8 mouse cellular contexts compared by ENCODE assay signal in genomic region chr13:103919956-103920260, GRCm38 (mm10). TPM values are rescaled to one million over a fixed set of nuclear protein-coding genes. Genes with fewer than 3 reads are reported as not detected.
DNase-seq lines count a peak whose midpoint lies in the region; ATAC-seq and TF ChIP-seq lines count a peak whose summit lies in the region.

No protein-coding gene starts in this region.

- no peak for TF ChIP-seq EP300 in CH12.LX (IDR thresholded peaks at IDR 0.05; ENCODE audit: low read length)

- peaks cover 4% of the 10 kb centered on the region; the same call in 1 of the 2 replicates for H3K4me1 ChIP-seq in heart, embryonic 10.5 days
- peaks cover 5 to 54% of the 10 kb centered on the region in 2 experiments; a peak in 2 of 4 replicates for H3K4me1 ChIP-seq in CH12.LX (ENCODE audit: control insufficient read depth in 1 of 2, insufficient read depth in 2 of 2)
- peaks cover 25% of the 10 kb centered on the region for H3K4me1 ChIP-seq in limb, embryonic 14.5 days (ENCODE audit: control insufficient read depth, insufficient read depth, low read length)

- H3K36me3 ChIP-seq in heart, embryonic 10.5 days = no peaks in the 10 kb centered on the region
- peaks cover 0 to 5% of the 10 kb centered on the region in 2 experiments for H3K36me3 ChIP-seq in CH12.LX (replicated peaks in 1 of 2; ENCODE audit: control insufficient read depth in 1 of 2, insufficient read depth in 1 of 2, low read length in 1 of 2)
- H3K36me3 ChIP-seq in limb, embryonic 14.5 days (ENCODE audit: control insufficient read depth, insufficient read depth, low read length) = no peaks in the 10 kb centered on the region

- no peak for DNase-seq in heart, embryonic 10.5 days (ENCODE audit: low spot score)
- no peak for DNase-seq in heart, postnatal 36 days
- DNase-seq in CH12.LX (ENCODE audit: extremely low read depth) = no peak
- DNase-seq in limb, embryonic 14.5 days (ENCODE audit: low spot score) = no peak
- DNase-seq in yolk sac, embryonic 10.5 days (ENCODE audit: low spot score) = peak; percentile 59
- no peak for DNase-seq in B cell, adult 2 months
- DNase-seq in retina, embryonic 14.5 days (ENCODE audit: low spot score) = no peak

- intact Hi-C loops in heart, postnatal 36 days (cut with DNase I) = loop anchor here (2.0 to 5.0 kb wide), 3 partner anchors 117 to 187 kb away; partner anchors contain the start of genes Nln, Sgtb and Srek1

- H3K79me2 ChIP-seq in CH12.LX (replicated peaks; ENCODE audit: control insufficient read depth, extremely low read depth, insufficient read depth, poor library complexity, severe bottlenecking) = peaks cover 28% of the 10 kb centered on the region

- H3K9ac ChIP-seq in CH12.LX (ENCODE audit: insufficient read depth, low read depth) = peak overlapping the region; percentile 91
- H3K9ac ChIP-seq in limb, embryonic 14.5 days (ENCODE audit: low read depth, low read length, severe bottlenecking) = peak overlapping the region; percentile 100

- peak; percentile 39 for ATAC-seq in erythroblast, adult 5-6 weeks (replicated peaks; ENCODE audit: low FRiP score, poor library complexity, severe bottlenecking)
- no peak for ATAC-seq in limb, embryonic 14.5 days (ENCODE audit: low FRiP score, low read depth)

- TF ChIP-seq POLR2A in CH12.LX (IDR thresholded peaks at IDR 0.05; ENCODE audit: low read depth, low read length) = no peak
- TF ChIP-seq POLR2A in limb, embryonic 14.5 days (IDR thresholded peaks at IDR 0.05; ENCODE audit: borderline replicate concordance, extremely low read depth, insufficient read depth, insufficient read length) = no peak

- WGBS in heart, embryonic 10.5 days = under 1% methylated on average over 20 of the region's 20 CpGs
- WGBS in limb, embryonic 14.5 days = under 1% methylated on average over 20 of the region's 20 CpGs

- H3K9me3 ChIP-seq in heart, embryonic 10.5 days = no peaks in the 10 kb centered on the region
- no peaks in the 10 kb centered on the region for H3K9me3 ChIP-seq in CH12.LX (replicated peaks; ENCODE audit: low read length)
- H3K9me3 ChIP-seq in limb, embryonic 14.5 days (ENCODE audit: control insufficient read depth, low read length) = no peaks in the 10 kb centered on the region

- peak overlapping the region; percentile 100 for H3K27ac ChIP-seq in heart, embryonic 10.5 days
- peak overlapping the region; percentile 98 for H3K27ac ChIP-seq in CH12.LX (ENCODE audit: insufficient read depth, low read depth)
- peak overlapping the region; percentile 100 for H3K27ac ChIP-seq in limb, embryonic 14.5 days (replicated peaks; ENCODE audit: low read depth, low read length)

- TF ChIP-seq CTCF in CH12.LX (conservative IDR thresholded peaks at IDR 0.05 in 1 of 2, IDR thresholded peaks at IDR 0.05 in 1 of 2; ENCODE audit: low read depth in 2 of 2, low read length in 2 of 2) = no peak

- in situ Hi-C loops in CH12.LX (cut with MboI; ENCODE audit: low pct_ligation_motif_present, low pct_unique_long_range_greater_than_20kb, low sequenced_read_pairs) = no loop called here

- no peak overlapping the region for H3K4me2 ChIP-seq in CH12.LX (ENCODE audit: insufficient read depth, low read depth, poor library complexity, severe bottlenecking)
- H3K4me2 ChIP-seq in limb, embryonic 14.5 days (replicated peaks; ENCODE audit: low read depth, low read length, severe bottlenecking) = peak overlapping the region; percentile 77

- dilution Hi-C loops in CH12.LX (cut with MboI; ENCODE audit: extremely low pct_ligation_motif_present, extremely low pct_unique_long_range_greater_than_20kb, low sequenced_read_pairs) = no loop called here

- peak overlapping the region; percentile 90 for H3K4me3 ChIP-seq in heart, embryonic 10.5 days
- peak overlapping the region; percentile 79 to 98 (median 85) for H3K4me3 ChIP-seq in CH12.LX (replicated peaks in 1 of 3; ENCODE audit: low read depth in 2 of 3, low read length in 2 of 3, poor library complexity in 1 of 3)
- H3K4me3 ChIP-seq in limb, embryonic 14.5 days (replicated peaks; ENCODE audit: low read length) = peak overlapping the region; percentile 95

- H3K27me3 ChIP-seq in heart, embryonic 10.5 days (ENCODE audit: insufficient read depth, poor library complexity, severe bottlenecking) = no peaks in the 10 kb centered on the region
- H3K27me3 ChIP-seq in CH12.LX (replicated peaks) = no peaks in the 10 kb centered on the region
- H3K27me3 ChIP-seq in limb, embryonic 14.5 days (ENCODE audit: control insufficient read depth, insufficient read depth, low read length) = no peaks in the 10 kb centered on the region

- no peak for TF ChIP-seq RAD21 in CH12.LX (IDR thresholded peaks at IDR 0.05; ENCODE audit: low read depth, low read length)

TF ChIP-seq in CH12.LX, 34 proteins besides CTCF, POLR2A, EP300 and RAD21:
- TF ChIP-seq MAZ (IDR thresholded peaks at IDR 0.05; ENCODE audit: low read depth, low read length) (no peak), NRF1 (IDR thresholded peaks at IDR 0.05; ENCODE audit: low read depth, low read length) (no peak), TCF12 (IDR thresholded peaks at IDR 0.05; ENCODE audit: low read depth, low read length) (no peak), UBTF (IDR thresholded peaks at IDR 0.05; ENCODE audit: low read depth, low read length) (no peak), TBP (conservative IDR thresholded peaks at IDR 0.05; ENCODE audit: low read depth, low read length) (no peak), MAX (IDR thresholded peaks at IDR 0.05; ENCODE audit: low read length) (no peak), PAX5 (IDR thresholded peaks at IDR 0.05; ENCODE audit: low read length) (no peak), ZMIZ1 (IDR thresholded peaks at IDR 0.05; ENCODE audit: low read depth, low read length) (no peak), IRF4 (IDR thresholded peaks at IDR 0.05; ENCODE audit: low read depth, low read length) (no peak), ZC3H11A (IDR thresholded peaks at IDR 0.05; ENCODE audit: low read depth, low read length) (no peak), MXI1 (IDR thresholded peaks at IDR 0.05; ENCODE audit: low read depth, low read length) (no peak), POLR2AphosphoS2 (IDR thresholded peaks at IDR 0.05; ENCODE audit: low read depth, low read length) (no peak), ELF1 (IDR thresholded peaks at IDR 0.05; ENCODE audit: low read depth, low read length) (no peak), MEF2A (IDR thresholded peaks at IDR 0.05; ENCODE audit: borderline replicate concordance, low read depth, low read length) (no peak), ZKSCAN1 (IDR thresholded peaks at IDR 0.05; ENCODE audit: borderline replicate concordance, low read depth, low read length) (no peak), E2F4 (IDR thresholded peaks at IDR 0.05; ENCODE audit: insufficient replicate concordance, low read depth, low read length) (no peak), CHD2 (IDR thresholded peaks at IDR 0.05; ENCODE audit: low read length) (no peak)

RNA-seq across cellular contexts. Expression of gene Erbin, which starts 0.4 kb away (rescaled TPM):
- 9.7 and 11.2 TPM in 2 replicates for polyA plus RNA-seq in heart, embryonic 10.5 days (2016; fragmentation: Nextera tagmentation; extraction: Ambion mirVana)
- total RNA-seq in heart, postnatal 36 days (2021) = 10 to 100 TPM; 46.7 to 52.2 TPM
- 24.6 and 26.2 TPM in 2 replicates for total RNA-seq in CH12.LX (2012; rRNA removed)
- total RNA-seq in CH12.LX (2014; rRNA removed) = 45.8 and 54.5 TPM in 2 replicates
- polyA plus RNA-seq in CH12.LX (2012; ENCODE audit: insufficient read length, low read depth) = 27.6 and 30.9 TPM in 2 replicates
- total RNA-seq in erythroblast, adult 5-6 weeks (2015; ENCODE audit: low replicate concordance) = 55.4 and 57.3 TPM in 2 replicates
- total RNA-seq in erythroblast, adult 5-6 weeks (2017; ENCODE audit: low replicate concordance) = 58.1 and 63.9 TPM in 2 replicates
- 36.6 and 39.7 TPM in 2 replicates for polyA plus RNA-seq in limb, embryonic 14.5 days (2012; rRNA removed)
- polyA plus RNA-seq in limb, embryonic 14.5 days (2014; fragmentation: Nextera tagmentation; extraction: Ambion mirVana) = 40.2 and 43.0 TPM in 2 replicates
